Mouse (Mus musculus): ENCODE data around the gene Olfr692. TPM values are rescaled to one million over a fixed set of nuclear protein-coding genes. Genes with fewer than 3 reads are reported as not detected.

Gene Olfr692
- total and polyA plus RNA-seq, 3 experiments = not detected

DNA sequence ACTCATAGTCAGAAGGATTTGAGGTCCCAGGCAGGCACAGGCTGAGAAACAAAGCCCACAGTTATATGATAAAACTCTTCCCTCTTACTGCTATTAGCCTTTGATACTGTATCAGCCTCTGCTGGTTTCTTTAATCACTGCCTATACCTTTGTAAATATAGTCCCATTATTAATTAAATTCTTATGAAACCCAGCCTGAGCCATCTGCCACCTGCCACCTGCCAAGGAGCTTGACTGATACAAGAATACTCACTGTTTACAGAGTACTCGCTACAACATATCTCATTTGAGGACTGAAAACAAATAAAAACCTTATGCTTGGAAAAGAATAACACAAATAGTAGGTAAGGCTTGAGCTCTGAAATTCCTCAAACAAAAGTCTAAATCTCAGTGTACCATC is 26.6 kb downstream of the Olfr692 start:
- dilution Hi-C loops (cut with MboI; ENCODE audit: extremely low pct_ligation_motif_present, extremely low pct_unique_long_range_greater_than_20kb, low sequenced_read_pairs) (no loop called here), in situ Hi-C loops (cut with MboI; ENCODE audit: low pct_ligation_motif_present, low pct_unique_long_range_greater_than_20kb, low sequenced_read_pairs) (no loop called here)
- TF ChIP-seq JUN (IDR thresholded peaks at IDR 0.05; ENCODE audit: insufficient read depth, low read depth, low read length) = no peak
- TF ChIP-seq MAZ (IDR thresholded peaks at IDR 0.05; ENCODE audit: low read depth, low read length) = no peak
- no peak for TF ChIP-seq CHD1 (IDR thresholded peaks at IDR 0.05; ENCODE audit: low read depth, low read length)
- TF ChIP-seq GABPA (IDR thresholded peaks at IDR 0.05; ENCODE audit: insufficient replicate concordance, low read depth, low read length) = no peak
- no peak for TF ChIP-seq MXI1 (IDR thresholded peaks at IDR 0.05; ENCODE audit: low read depth, low read length)
- no peak for TF ChIP-seq RAD21 (IDR thresholded peaks at IDR 0.05; ENCODE audit: low read depth, low read length)
- TF ChIP-seq EP300 (IDR thresholded peaks at IDR 0.05; ENCODE audit: low read length) = no peak
- TF ChIP-seq ETS1 (conservative IDR thresholded peaks at IDR 0.05; ENCODE audit: low read depth, low read length) = no peak
- no peak for TF ChIP-seq TCF12 (IDR thresholded peaks at IDR 0.05; ENCODE audit: low read depth, low read length)
- no peak for TF ChIP-seq MAFK (IDR thresholded peaks at IDR 0.05; ENCODE audit: insufficient replicate concordance, low read length)
- no peak for TF ChIP-seq ZC3H11A (IDR thresholded peaks at IDR 0.05; ENCODE audit: low read depth, low read length)
- no peak for TF ChIP-seq ZMIZ1 (IDR thresholded peaks at IDR 0.05; ENCODE audit: low read depth, low read length)
- TF ChIP-seq PAX5 (IDR thresholded peaks at IDR 0.05; ENCODE audit: low read length) = no peak
- no peak for TF ChIP-seq ZKSCAN1 (IDR thresholded peaks at IDR 0.05; ENCODE audit: borderline replicate concordance, low read depth, low read length)

DNA sequence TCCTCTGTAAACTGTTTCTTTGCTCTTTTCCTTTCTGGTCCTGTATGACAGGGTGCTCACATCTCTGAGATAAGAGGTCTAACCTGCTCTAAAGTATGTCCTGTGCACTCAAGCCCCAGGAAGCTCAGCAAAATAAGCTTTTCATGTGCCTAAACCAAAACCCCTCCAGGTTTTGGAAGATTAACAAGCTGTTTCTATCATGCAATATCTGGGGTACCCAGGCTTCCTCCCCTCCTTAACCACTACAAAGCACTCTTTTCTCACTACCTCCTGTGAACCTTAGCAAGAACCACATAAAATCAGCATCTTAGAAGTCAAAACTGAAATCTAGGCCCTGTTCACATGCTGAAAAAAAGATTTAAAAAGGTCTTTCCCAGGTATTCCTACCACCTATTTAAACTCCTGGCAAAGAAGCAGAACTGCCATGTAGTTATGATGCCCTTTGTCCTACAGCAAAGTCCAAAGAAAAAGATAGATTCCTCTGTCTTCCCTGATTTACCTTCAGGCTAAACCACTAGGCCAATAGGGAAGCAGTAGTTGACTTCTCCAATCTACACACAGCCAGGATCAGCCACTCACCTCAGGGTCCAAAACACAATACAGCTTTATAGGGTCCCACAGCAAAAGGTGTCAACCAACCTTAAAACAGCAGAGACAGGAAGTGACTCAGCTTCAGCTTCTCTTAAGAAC is 27.2 kb downstream of the Olfr692 start:
- H3K9ac ChIP-seq (ENCODE audit: insufficient read depth, low read depth) = no peak overlapping the region
- H3K4me2 ChIP-seq (ENCODE audit: insufficient read depth, low read depth, poor library complexity, severe bottlenecking) = no peak overlapping the region
- H3K9me3 ChIP-seq (replicated peaks; ENCODE audit: low read length) = no peaks in the 10 kb centered on the region
- 0 out of 2 replicates have a peak, but pooled peaks cover 2% of the 10 kb centered on the region for H3K79me2 ChIP-seq (replicated peaks; ENCODE audit: control insufficient read depth, extremely low read depth, insufficient read depth, poor library complexity, severe bottlenecking)
- in situ Hi-C loops (cut with MboI; ENCODE audit: low pct_ligation_motif_present, low pct_unique_long_range_greater_than_20kb, low sequenced_read_pairs) = no loop called here
- dilution Hi-C loops (cut with MboI; ENCODE audit: extremely low pct_ligation_motif_present, extremely low pct_unique_long_range_greater_than_20kb, low sequenced_read_pairs) = no loop called here
- no peak overlapping the region for H3K4me3 ChIP-seq (replicated peaks in 1 of 3; ENCODE audit: low read depth in 2 of 3, low read length in 2 of 3, poor library complexity in 1 of 3)
- TF ChIP-seq TCF12 (IDR thresholded peaks at IDR 0.05; ENCODE audit: low read depth, low read length) (no peak), MYC (IDR thresholded peaks at IDR 0.05; ENCODE audit: low read depth, low read length) (no peak), ETS1 (conservative IDR thresholded peaks at IDR 0.05; ENCODE audit: low read depth, low read length) (no peak), MAFK (IDR thresholded peaks at IDR 0.05; ENCODE audit: insufficient replicate concordance, low read length) (no peak), UBTF (IDR thresholded peaks at IDR 0.05; ENCODE audit: low read depth, low read length) (no peak), E2F4 (IDR thresholded peaks at IDR 0.05; ENCODE audit: insufficient replicate concordance, low read depth, low read length) (no peak), CTCF (conservative IDR thresholded peaks at IDR 0.05 in 1 of 2, IDR thresholded peaks at IDR 0.05 in 1 of 2; ENCODE audit: low read depth in 2 of 2, low read length in 2 of 2) (no peak), PAX5 (IDR thresholded peaks at IDR 0.05; ENCODE audit: low read length) (no peak), JUN (IDR thresholded peaks at IDR 0.05; ENCODE audit: insufficient read depth, low read depth, low read length) (no peak), ZNF384 (IDR thresholded peaks at IDR 0.05; ENCODE audit: low read depth, low read length) (no peak)
- DNase-seq (ENCODE audit: extremely low read depth) = no peak
- H3K27me3 ChIP-seq (replicated peaks) = no peaks in the 10 kb centered on the region
- no peaks in the 10 kb centered on the region for H3K36me3 ChIP-seq (replicated peaks in 1 of 2; ENCODE audit: control insufficient read depth in 1 of 2, insufficient read depth in 1 of 2, low read length in 1 of 2)
- peaks cover 0 to 35% of the 10 kb centered on the region in 2 experiments; a peak in 2 of 4 replicates for H3K4me1 ChIP-seq (ENCODE audit: control insufficient read depth in 1 of 2, insufficient read depth in 2 of 2)
- H3K27ac ChIP-seq (ENCODE audit: insufficient read depth, low read depth) = no peak overlapping the region

More for the DNA sequence above, 26.6 kb downstream of the Olfr692 start:
- H3K27me3 ChIP-seq (replicated peaks) = no peaks in the 10 kb centered on the region
- H3K4me2 ChIP-seq (ENCODE audit: insufficient read depth, low read depth, poor library complexity, severe bottlenecking) = no peak overlapping the region
- DNase-seq (ENCODE audit: extremely low read depth) = no peak
- H3K36me3 ChIP-seq (replicated peaks in 1 of 2; ENCODE audit: control insufficient read depth in 1 of 2, insufficient read depth in 1 of 2, low read length in 1 of 2) = peaks cover 5% of the 10 kb centered on the region in 2 experiments
- H3K9me3 ChIP-seq (replicated peaks; ENCODE audit: low read length) = no peaks in the 10 kb centered on the region
- H3K27ac ChIP-seq (ENCODE audit: insufficient read depth, low read depth) = no peak overlapping the region
- 0 out of 2 replicates have a peak, but pooled peaks cover 2% of the 10 kb centered on the region for H3K79me2 ChIP-seq (replicated peaks; ENCODE audit: control insufficient read depth, extremely low read depth, insufficient read depth, poor library complexity, severe bottlenecking)
- peaks cover 0 to 35% of the 10 kb centered on the region in 2 experiments; a peak in 2 of 4 replicates for H3K4me1 ChIP-seq (ENCODE audit: control insufficient read depth in 1 of 2, insufficient read depth in 2 of 2)
- no peak overlapping the region for H3K4me3 ChIP-seq (replicated peaks in 1 of 3; ENCODE audit: low read depth in 2 of 3, low read length in 2 of 3, poor library complexity in 1 of 3)
- H3K9ac ChIP-seq (ENCODE audit: insufficient read depth, low read depth) = no peak overlapping the region

Data from CH12.LX (cell line).